Mouse (Mus musculus) large intestine, adult 2 months (tissue): ENCODE data around the gene Ankrd39. TPM values are rescaled to one million over a fixed set of nuclear protein-coding genes. Genes with fewer than 3 reads are reported as not detected.

Experiments
- DNase-seq: peaks from one replicate; pipeline ENCODE4 v3.0.0-alpha.2; 2012; ENCODE audit warnings: low read depth, low spot score
- WGBS: fragments of 180-500 bp; shearing (Covaris S2); methylation state at CpG from one replicate; pipeline ENCODE4 v1.1.7; 2018; 5-methylcytosine and 5-hydroxymethylcytosine counted together
- polyA plus RNA-seq: library from polyadenylated mRNA; depleted of rRNA; stranded (reverse); fragments of >200 nt; gene quantifications from 2 replicates; pipeline ENCODE4 v1.2.3, GENCODE M21; 2012

Gene Ankrd39
- polyA plus RNA-seq, 1 experiment, result 9.4 TPM

GRCm38 (mm10) chr1:36574196-36574955 lies 27.1 kb upstream of the Ankrd39 start:
- WGBS, result 30% methylated on average over 5 of the region's 5 CpGs
- DNase-seq, result no peak

- 53% methylated on average over 8 of the region's 8 CpGs for WGBS
- DNase-seq, result no peak
Measured at GRCm38 (mm10) chr1:36573524-36573923, 26.3 kb upstream of the Ankrd39 start.

- 61% methylated on average over 1 of the region's 1 CpGs for WGBS
- no peak for DNase-seq
Measured at GRCm38 (mm10) chr1:36572709-36573108, 25.5 kb upstream of the Ankrd39 start.

- 60% methylated on average over 2 of the region's 2 CpGs for WGBS
- DNase-seq, result no peak
Measured at GRCm38 (mm10) chr1:36572140-36572700, 25.0 kb upstream of the Ankrd39 start.

- WGBS, result 51% methylated on average over 6 of the region's 6 CpGs
- no peak for DNase-seq
Measured at GRCm38 (mm10) chr1:36571627-36572026, 24.4 kb upstream of the Ankrd39 start.

GRCm38 (mm10) chr1:36570320-36570719 lies 23.1 kb upstream of the Ankrd39 start:
- no peak for DNase-seq
- 39% methylated on average over 5 of the region's 5 CpGs for WGBS

- DNase-seq, result no peak
- whole genome bisulfite sequencing, result 21% methylated on average over 7 of the region's 7 CpGs
Measured at GRCm38 (mm10) chr1:36569694-36570276, 22.5 kb upstream of the Ankrd39 start.

GRCm38 (mm10) chr1:36568776-36569175 lies 21.5 kb upstream of the Ankrd39 start:
- WGBS, result 57% methylated on average over 4 of the region's 4 CpGs
- no peak for DNase-seq

- DNase-seq, result no peak
- 71% methylated on average over 21 of the region's 21 CpGs for WGBS
Measured at GRCm38 (mm10) chr1:36567818-36568603, 20.8 kb upstream of the Ankrd39 start.

GRCm38 (mm10) chr1:36566425-36566824 lies 19.2 kb upstream of the Ankrd39 start:
- WGBS, result 57% methylated on average over 2 of the region's 2 CpGs
- DNase-seq, result no peak

- 74% methylated on average over 6 of the region's 6 CpGs for WGBS
- no peak for DNase-seq
Measured at GRCm38 (mm10) chr1:36564101-36564500, 16.9 kb upstream of the Ankrd39 start.

GRCm38 (mm10) chr1:36563632-36564031 lies 16.4 kb upstream of the Ankrd39 start:
- DNase-seq, result no peak
- 77% methylated on average over 4 of the region's 4 CpGs for WGBS

- DNase-seq, result no peak
- 75% methylated on average over 2 of the region's 2 CpGs for WGBS
Measured at GRCm38 (mm10) chr1:36563197-36563596, 16.0 kb upstream of the Ankrd39 start.

- no peak for DNase-seq
- WGBS, result 79% methylated on average over 4 of the region's 4 CpGs
Measured at GRCm38 (mm10) chr1:36562388-36562787, 15.1 kb upstream of the Ankrd39 start.

GRCm38 (mm10) chr1:36560903-36561302 lies 13.7 kb upstream of the Ankrd39 start:
- DNase-seq, result no peak
- 71% methylated on average over 6 of the region's 6 CpGs for WGBS

GRCm38 (mm10) chr1:36559888-36560287 lies 12.6 kb upstream of the Ankrd39 start:
- DNase-seq, result no peak
- WGBS, result 89% methylated on average over 5 of the region's 5 CpGs

GRCm38 (mm10) chr1:36559256-36559655 lies 12.0 kb upstream of the Ankrd39 start:
- 66% methylated on average over 4 of the region's 4 CpGs for WGBS
- DNase-seq, result no peak

- DNase-seq, result no peak
- WGBS, result 2% methylated on average over 69 of the region's 69 CpGs
Measured at GRCm38 (mm10) chr1:36558031-36558993, 11.1 kb upstream of the Ankrd39 start, which contains the start of gene Sema4c. Gene Sema4c (minus strand): TSS chr1:36558349.

GRCm38 (mm10) chr1:36557457-36558011 lies 10.3 kb upstream of the Ankrd39 start:
- WGBS, result under 1% methylated on average over 48 of the region's 48 CpGs
- no peak for DNase-seq
